Mouse (Mus musculus) heart, adult 8-10 months (tissue): ENCODE data around the gene Sept9. TPM values are rescaled to one million over a fixed set of nuclear protein-coding genes. Genes with fewer than 3 reads are reported as not detected.
A peak's percentile ranks its signal among the peaks of the same experiment; 100 is the strongest.

ENCODE experiments used
- DNase-seq: peaks from one replicate; pipeline ENCODE4 v3.0.0; 2022; ENCODE audit warnings: low spot score
- total RNA-seq, 4 experiments: library from RNA; stranded (reverse); gene quantifications; 2 replicates each; pipeline ENCODE4 v1.2.4; 2022

Sept9 gene
- total RNA-seq, 4 experiments from 2014 or later = 26.5 to 38.8 (median 31.0) TPM

GRCm38 (mm10) chr11:117403781-117404180 lies 204.3 kb downstream of the Sept9 start:
- DNase-seq = no peak

- no peak for DNase-seq
These were observed 207.2 kb downstream of the Sept9 start for GRCm38 (mm10) chr11:117406711-117407110.

- no peak for DNase-seq
These were observed 207.7 kb downstream of the Sept9 start for GRCm38 (mm10) chr11:117407196-117407595.

GRCm38 (mm10) chr11:117407651-117408441 lies 208.4 kb downstream of the Sept9 start:
- peak; percentile 37 for DNase-seq

DNA sequence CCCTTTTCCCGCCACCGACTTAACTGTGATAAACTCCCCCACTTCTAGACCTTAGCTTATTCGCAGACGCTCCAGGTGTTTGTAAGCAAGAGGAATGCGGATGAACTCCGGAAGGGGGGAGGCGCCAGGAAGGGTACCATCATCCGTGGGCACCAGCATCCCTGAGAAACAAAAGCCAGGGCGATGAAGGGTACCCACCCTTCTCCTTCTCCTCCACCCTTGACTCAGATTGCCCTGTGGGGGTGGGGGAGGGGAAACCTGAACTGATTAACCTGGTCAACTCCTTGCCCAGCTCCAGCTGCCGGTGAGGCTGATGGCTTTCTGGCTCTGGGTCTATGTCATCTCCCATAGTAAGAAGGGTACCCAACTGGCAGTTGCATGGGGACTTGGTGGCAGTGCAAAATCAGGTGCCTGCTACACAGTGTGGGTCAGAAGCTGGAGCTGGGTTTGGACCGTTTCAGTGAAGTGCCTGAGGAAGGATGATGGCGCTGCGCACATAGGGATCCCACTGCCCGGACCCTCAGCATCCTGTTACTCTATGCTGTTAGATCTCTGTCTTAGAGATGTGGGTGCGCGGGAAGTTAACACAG lies 209.1 kb downstream of the Sept9 start:
- DNase-seq = no peak

- DNase-seq = no peak
These were observed 209.9 kb downstream of the Sept9 start for GRCm38 (mm10) chr11:117409331-117409730.

GRCm38 (mm10) chr11:117410059-117410458 lies 210.6 kb downstream of the Sept9 start:
- DNase-seq = no peak

- no peak for DNase-seq
These were observed 212.2 kb downstream of the Sept9 start for GRCm38 (mm10) chr11:117411663-117412062.

Other genes with a start within 250 kb of the Sept9 start
- 10 to 100 TPM; 61.1 to 74.3 (median 69.2) TPM for gene Sec14l1, start 84.5 kb upstream of the Sept9 start, total RNA-seq